Mouse (Mus musculus): ENCODE measurements around the gene Decr2. TPM values are rescaled to one million over a fixed set of nuclear protein-coding genes. Genes with fewer than 3 reads are reported as not detected.

Decr2 gene
- 33.5 and 34.9 TPM in 2 replicates for polyA plus RNA-seq (2015; fragmentation: Nextera tagmentation; extraction: Ambion mirVana)

DNA sequence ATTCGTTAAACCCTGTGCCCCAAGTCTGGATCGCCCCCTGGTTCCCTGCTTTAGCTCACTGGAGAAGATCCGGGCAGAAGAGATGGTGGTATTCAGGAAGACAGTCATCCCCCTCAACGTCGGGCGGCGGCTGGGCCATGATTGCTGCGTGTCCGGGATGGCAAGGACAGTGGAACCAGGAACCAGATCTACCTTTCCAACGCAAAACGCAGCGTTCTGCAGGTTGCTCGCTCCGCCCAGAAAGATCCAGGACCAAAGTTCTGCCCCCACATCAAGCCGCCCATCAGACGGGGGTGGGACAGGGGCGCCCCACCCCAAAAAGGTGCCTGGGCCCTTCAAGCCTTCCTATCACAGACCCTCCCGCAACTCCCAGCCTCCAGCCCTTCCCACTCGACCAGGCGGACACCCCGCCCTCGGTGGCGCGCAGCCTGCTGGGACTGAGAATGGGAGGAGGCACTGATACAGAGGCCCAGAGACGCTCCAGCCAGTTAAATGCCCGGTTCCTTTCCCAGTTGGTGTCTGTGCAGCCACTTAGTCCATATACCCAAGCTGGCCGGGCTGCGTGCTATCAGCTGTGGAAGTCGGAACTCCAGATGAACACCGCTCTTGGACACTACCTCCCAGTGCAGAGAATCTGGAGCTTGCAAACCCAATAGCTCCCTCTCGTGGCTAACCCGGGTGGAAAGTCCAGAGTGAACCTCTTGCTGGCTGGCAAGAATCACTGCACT lies at the start of gene Decr2:
TSS of gene Decr2 (minus strand) at position 433 of the 728 bp plus-strand sequence.
- Histone ChIP-seq H3K4me3 (peak within 1 kb of the TSS; percentile 60), H3K9me3 (no peaks in the 10 kb centered on the region), H3K4me2 (peak within 1 kb of the TSS; percentile 76), H3K27me3 (no peaks in the 10 kb centered on the region), H3K9ac (peak within 1 kb of the TSS; percentile 75), H3K36me3 (peaks cover 10% of the 10 kb centered on the region), H3K4me1 (replicated peaks) (peaks cover 20% of the 10 kb centered on the region), H3K27ac (peak within 1 kb of the TSS; percentile 84)
- ATAC-seq (ENCODE audit: low FRiP score): peak; percentile 87
- 2% methylated on average over 32 of the region's 32 CpGs for WGBS

DNA sequence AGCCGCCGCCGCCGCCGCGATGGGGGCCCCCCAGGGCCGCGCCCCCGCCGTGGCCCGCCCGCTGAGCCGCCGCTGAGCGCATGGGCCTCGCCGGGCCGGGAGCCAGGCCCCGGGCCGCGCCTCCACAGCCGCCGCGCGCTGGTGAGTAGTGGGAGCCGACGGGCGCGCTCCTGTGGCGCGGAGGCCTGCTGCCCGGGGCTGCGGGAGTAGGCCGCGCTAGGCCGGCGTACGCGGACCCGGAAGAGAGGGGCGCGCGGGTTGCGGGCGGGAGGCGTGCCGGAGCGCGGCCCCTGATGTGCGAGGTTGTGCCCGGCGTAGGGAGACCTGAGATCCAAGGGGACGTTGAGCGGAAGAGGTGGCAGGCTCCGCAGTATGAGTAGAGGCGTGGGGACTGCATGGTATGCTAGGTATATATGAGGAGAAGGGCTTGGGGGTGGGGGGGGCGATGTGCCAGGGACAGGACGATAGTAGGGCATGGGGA lies 48.8 kb upstream of the Decr2 start:
- Histone ChIP-seq H3K9me3 (no peaks in the 10 kb centered on the region), H3K9ac (peak overlapping the region; percentile 99), H3K27ac (peak overlapping the region; percentile 96), H3K36me3 (peaks cover 15% of the 10 kb centered on the region), H3K27me3 (no peaks in the 10 kb centered on the region), H3K4me1 (replicated peaks) (peaks cover 24% of the 10 kb centered on the region), H3K4me2 (peak overlapping the region; percentile 89), H3K4me3 (peak overlapping the region; percentile 95)
- under 1% methylated on average over 47 of the region's 58 CpGs for WGBS
- peak; percentile 79 for ATAC-seq (ENCODE audit: low FRiP score)

DNA sequence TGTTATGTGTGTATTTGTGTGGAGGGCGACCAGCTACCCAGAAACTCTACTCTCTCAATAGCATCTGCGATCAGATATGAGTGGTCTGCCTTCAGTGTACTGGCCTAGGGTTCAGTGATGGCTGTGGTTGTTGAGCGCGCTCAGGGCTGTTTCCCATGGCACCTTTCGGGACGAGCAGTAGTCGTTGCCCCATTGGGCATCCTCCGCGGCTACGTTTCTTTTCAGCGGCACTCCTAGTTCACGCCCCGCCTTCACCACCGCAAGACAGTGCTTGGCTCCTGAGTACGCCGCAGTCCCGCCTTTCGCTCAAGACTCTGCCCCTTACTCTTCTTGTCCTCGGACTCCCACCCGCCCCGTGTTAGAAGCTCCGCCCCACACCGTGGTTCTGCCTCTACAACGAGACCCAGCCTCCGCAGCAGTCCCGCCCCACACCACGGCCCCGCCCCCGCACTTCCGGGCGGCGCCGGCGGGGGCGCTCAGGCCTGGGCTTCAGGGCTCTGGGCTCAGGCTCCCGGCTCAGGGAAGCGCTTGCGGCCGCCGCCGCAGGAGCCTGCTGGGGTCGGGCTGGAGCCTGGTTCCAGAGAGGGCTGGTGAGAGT lies 48.2 kb upstream of the Decr2 start, which contains the start of gene Axin1:
TSS of gene Axin1 (plus strand) at position 450 of the 598 bp plus-strand sequence.
- H3K9ac ChIP-seq: peak within 1 kb of the TSS; percentile 99
- H3K9me3 ChIP-seq: no peaks in the 10 kb centered on the region
- no peaks in the 10 kb centered on the region for H3K27me3 ChIP-seq
- H3K4me2 ChIP-seq: peak within 1 kb of the TSS; percentile 89
- peak within 1 kb of the TSS; percentile 95 for H3K4me3 ChIP-seq
- H3K36me3 ChIP-seq: peaks cover 9% of the 10 kb centered on the region
- peak; percentile 97 for ATAC-seq (ENCODE audit: low FRiP score)
- peak within 1 kb of the TSS; percentile 96 for H3K27ac ChIP-seq
- under 1% methylated on average over 42 of the region's 42 CpGs for WGBS
- peaks cover 24% of the 10 kb centered on the region for H3K4me1 ChIP-seq (replicated peaks)

DNA sequence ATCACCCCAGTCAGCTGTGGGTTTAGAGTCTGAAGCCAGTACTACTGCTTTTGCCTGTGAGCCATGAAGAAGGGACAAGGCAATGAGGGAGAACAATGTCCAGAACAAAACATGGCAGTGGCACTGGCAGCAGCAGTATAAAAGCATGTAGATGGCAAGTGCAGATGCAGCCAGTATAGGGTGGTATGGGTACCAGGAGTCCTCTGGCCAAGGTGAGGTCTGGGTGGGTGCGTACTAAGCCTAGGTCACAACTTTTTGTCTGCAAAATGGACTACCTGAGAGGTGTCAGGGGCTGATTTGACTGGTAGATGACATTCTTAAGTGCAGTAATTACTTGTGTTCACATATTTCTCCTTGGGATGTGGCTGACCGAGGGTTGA lies 47.6 kb upstream of the Decr2 start:
- peak overlapping the region; percentile 96 for H3K27ac ChIP-seq
- no peaks in the 10 kb centered on the region for H3K27me3 ChIP-seq
- peaks cover 24% of the 10 kb centered on the region for H3K4me1 ChIP-seq (replicated peaks)
- H3K36me3 ChIP-seq: peaks cover 3% of the 10 kb centered on the region
- peak overlapping the region; percentile 89 for H3K4me2 ChIP-seq
- H3K9ac ChIP-seq: peak overlapping the region; percentile 99
- 88% methylated on average over 2 of the region's 2 CpGs for WGBS
- peak overlapping the region; percentile 95 for H3K4me3 ChIP-seq
- ATAC-seq (ENCODE audit: low FRiP score): no peak; the same call in 1 of the 2 replicates
- H3K9me3 ChIP-seq: no peaks in the 10 kb centered on the region

DNA sequence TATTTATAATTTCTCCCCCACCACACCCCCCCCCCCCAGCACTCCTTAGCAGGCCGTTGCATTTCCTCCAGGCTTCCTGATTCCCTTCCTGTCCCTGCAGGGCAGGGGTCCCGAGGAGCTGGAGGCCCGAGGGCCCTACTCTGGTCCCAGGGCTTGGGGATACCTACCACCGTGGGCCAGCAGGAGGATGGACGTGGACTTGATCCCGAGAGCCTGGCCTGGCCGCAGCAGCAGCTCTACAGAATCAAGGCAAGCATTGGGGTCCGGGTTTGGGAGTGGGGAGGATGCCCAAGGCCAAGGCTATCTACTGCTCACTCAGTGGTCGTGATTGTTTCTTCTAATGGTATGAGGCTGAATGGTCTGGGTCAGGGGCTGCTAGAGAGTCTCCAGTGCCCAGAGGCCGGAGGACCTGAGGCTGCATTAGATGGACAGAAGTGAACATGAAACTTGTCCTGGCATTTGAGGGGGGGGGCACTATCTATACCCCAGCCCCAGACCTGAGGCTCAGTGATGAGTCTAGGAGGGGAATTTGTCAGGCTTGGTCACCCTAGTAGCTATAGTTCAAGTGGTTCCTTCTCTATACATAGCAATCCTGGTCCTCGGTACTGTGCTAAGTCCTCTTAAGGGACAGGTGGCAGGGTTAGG lies 47.1 kb upstream of the Decr2 start:
- WGBS: 87% methylated on average over 11 of the region's 11 CpGs
- no peaks in the 10 kb centered on the region for H3K9me3 ChIP-seq
- H3K27ac ChIP-seq: no peak overlapping the region
- no peaks in the 10 kb centered on the region for H3K27me3 ChIP-seq
- no peak overlapping the region; the same call in 1 of the 2 replicates for H3K4me2 ChIP-seq
- H3K36me3 ChIP-seq: peaks cover 4% of the 10 kb centered on the region
- no peak overlapping the region for H3K4me3 ChIP-seq
- no peak overlapping the region for H3K9ac ChIP-seq
- H3K4me1 ChIP-seq (replicated peaks): peaks cover 24% of the 10 kb centered on the region
- ATAC-seq (ENCODE audit: low FRiP score): no peak

DNA sequence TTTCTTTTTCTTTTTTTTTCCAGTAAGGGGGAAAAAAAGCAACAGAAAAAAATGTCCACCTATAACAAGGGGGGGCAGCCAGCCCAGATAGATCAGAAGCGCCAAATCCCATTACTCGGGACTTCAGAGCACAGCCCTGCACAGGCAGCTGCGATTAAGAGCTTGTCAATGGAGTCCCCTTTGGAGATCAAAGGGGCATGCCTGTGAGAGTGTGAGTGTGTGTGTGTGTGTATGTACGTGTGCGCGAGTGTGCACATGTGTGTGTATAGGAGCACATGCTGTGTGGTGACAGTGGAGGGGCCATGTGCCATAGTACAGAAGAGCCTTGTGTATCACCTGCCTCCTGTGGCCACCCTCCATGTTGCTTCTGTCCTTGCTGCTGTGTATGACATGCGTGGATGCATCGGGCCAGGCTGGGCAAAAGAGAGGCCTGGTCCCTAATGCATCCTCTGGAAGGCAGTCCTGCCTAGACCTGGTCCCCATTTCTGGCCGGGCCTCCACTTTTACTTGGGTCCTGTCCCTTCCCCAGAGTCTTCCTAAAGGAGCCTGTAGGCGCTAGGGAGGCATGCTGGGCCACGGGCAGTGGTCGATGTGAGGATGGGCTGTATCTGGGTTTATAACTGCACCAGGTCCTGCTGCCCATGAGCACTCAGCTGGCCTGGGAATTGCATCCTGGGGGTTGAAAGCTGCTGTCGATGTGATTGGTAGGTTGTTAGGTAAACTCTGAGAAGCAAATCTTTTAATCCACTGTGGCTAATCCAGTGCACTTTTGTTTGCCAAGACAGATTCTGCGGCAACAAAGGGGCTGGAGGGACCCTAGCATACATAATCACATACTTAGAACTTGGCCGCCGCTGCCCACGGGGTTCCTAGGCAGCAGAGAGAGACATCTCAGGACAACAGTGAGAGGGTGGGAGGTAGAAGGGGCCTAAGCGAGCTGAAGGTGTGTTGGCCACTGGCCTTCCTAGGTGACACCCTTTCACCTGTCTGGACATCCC lies 42.0 kb upstream of the Decr2 start:
- WGBS: 88% methylated on average over 18 of the region's 18 CpGs
- Histone ChIP-seq H3K4me3 (no peak overlapping the region), H3K4me2 (no peak overlapping the region), H3K9ac (no peak overlapping the region), H3K9me3 (no peaks in the 10 kb centered on the region), H3K36me3 (peaks cover 53% of the 10 kb centered on the region), H3K27me3 (no peaks in the 10 kb centered on the region), H3K4me1 (replicated peaks) (peaks cover 6% of the 10 kb centered on the region; the same call in 1 of the 2 replicates), H3K27ac (no peak overlapping the region)
- no peak for ATAC-seq (ENCODE audit: low FRiP score)

DNA sequence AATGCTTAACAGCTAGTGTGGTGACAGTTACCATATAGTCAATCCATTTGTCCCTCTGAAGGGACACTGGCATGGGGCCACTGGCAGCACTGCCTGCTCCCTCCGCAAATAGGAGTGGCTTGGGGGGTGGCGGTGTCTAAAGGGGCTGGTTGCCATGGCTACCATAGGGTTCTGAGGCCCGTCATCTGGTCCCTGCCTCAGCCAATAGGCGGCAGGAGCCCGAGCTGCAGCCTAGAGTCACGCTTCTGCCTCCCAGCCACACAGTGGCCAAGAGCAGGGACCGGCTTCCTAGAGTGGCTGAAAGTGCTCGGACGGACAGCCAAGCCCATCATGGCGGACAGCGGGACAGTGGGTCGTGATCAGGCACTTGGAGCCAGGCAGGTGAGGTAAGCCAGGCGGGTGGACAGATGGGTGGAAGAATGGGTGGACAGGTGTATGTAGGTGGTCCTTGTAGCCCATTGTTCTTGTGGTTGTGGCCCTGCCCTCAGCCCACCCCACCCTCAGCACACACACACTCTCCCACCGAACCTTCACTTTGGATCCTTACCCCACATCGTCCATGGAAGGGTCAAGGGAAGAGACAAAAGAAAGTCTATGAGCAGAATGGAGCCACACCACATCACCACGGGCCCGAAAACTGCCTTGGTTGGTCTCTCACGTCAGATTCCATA lies 41.1 kb upstream of the Decr2 start:
- no peak overlapping the region for H3K9ac ChIP-seq
- WGBS: 76% methylated on average over 18 of the region's 18 CpGs
- H3K36me3 ChIP-seq: peaks cover 63% of the 10 kb centered on the region
- peaks cover 6% of the 10 kb centered on the region; the same call in 1 of the 2 replicates for H3K4me1 ChIP-seq (replicated peaks)
- no peaks in the 10 kb centered on the region for H3K27me3 ChIP-seq
- no peak overlapping the region for H3K4me2 ChIP-seq
- peak overlapping the region; percentile 2; the same call in 1 of the 2 replicates for H3K27ac ChIP-seq
- ATAC-seq (ENCODE audit: low FRiP score): no peak
- no peaks in the 10 kb centered on the region for H3K9me3 ChIP-seq
- H3K4me3 ChIP-seq: no peak overlapping the region

DNA sequence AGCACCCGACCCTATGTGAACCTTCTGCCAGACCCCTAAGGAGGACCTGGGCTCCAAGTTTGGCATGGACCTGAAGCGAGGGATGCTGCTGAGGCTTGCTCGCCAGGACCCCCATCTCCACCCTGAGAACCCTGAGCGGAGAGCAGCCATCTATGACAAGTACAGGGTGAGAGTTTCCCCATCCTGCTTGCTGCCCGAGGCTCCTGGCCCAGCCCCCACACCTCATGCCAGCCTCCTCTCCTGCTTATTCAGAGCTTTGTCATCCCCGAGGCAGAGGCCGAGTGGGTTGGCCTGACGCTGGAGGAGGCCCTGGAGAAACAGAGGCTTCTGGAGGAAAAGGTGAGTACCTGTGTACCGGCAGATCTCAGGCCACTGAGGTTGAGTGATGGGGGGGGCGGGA lies 35.1 kb upstream of the Decr2 start:
- no peak overlapping the region for H3K27ac ChIP-seq

DNA sequence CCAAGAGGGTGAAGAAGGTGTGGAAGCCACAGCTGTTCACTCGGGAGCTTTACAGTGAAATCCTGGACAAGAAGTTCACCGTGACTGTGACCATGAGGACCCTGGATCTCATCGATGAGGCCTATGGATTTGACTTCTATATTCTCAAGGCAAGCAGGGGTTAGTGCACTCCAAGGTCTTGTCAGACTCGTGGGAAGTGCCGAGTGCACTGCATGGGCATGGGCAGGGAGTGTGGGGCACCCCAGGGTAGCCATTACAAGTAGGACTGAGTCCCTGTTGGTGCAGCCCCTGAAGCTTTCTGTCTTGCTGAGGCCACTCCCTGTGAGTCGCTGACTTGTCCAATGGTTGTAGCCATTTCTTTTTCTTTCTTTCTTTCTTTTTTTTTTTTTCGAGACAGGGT lies 34.4 kb upstream of the Decr2 start:
- no peaks in the 10 kb centered on the region for H3K9me3 ChIP-seq
- no peak overlapping the region for H3K27ac ChIP-seq
- WGBS: 87% methylated on average over 7 of the region's 7 CpGs
- no peak for ATAC-seq (ENCODE audit: low FRiP score)
- H3K4me1 ChIP-seq (replicated peaks): peaks cover 30% of the 10 kb centered on the region
- peaks cover 45% of the 10 kb centered on the region for H3K36me3 ChIP-seq
- H3K4me3 ChIP-seq: peak overlapping the region; percentile 92
- peak overlapping the region; percentile 90; the same call in 1 of the 2 replicates for H3K9ac ChIP-seq
- peak overlapping the region; percentile 89 for H3K4me2 ChIP-seq
- H3K27me3 ChIP-seq: 0 out of 2 replicates have a peak, but pooled peaks cover 4% of the 10 kb centered on the region

More for the DNA sequence above, 35.1 kb upstream of the Decr2 start:
- ATAC-seq (ENCODE audit: low FRiP score): no peak
- WGBS: 93% methylated on average over 10 of the region's 10 CpGs
- Histone ChIP-seq H3K9ac (no peak overlapping the region), H3K27me3 (0 out of 2 replicates have a peak, but pooled peaks cover 4% of the 10 kb centered on the region), H3K4me1 (replicated peaks) (peaks cover 27% of the 10 kb centered on the region), H3K4me2 (no peak overlapping the region), H3K9me3 (no peaks in the 10 kb centered on the region), H3K36me3 (peaks cover 51% of the 10 kb centered on the region), H3K4me3 (no peak overlapping the region)

DNA sequence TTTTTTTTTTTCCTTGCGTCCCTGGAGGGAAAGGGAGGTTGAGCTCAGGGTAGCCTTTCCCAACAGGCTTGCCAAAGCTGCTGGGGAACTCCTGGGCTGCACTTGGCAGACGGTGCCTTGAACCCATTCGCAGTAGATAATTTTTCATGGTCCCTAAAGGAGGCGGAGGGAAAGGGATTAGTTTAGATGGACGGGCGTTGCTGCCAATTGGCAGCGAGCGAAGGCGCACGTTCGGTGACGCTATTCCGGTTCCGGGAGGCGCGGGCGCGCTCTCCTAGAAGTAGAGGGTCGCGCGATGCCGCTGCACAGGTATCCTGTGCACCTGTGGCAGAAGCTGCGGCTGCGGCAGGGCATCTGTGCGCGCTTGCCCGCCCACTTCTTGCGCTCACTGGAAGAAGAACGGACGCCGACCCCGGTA lies 33.1 kb upstream of the Decr2 start, which contains the start of gene Mrpl28:
TSS of gene Mrpl28 (plus strand) at position 234 of the 418 bp plus-strand sequence.
- H3K27me3 ChIP-seq: peaks cover 15% of the 10 kb centered on the region
- peak within 1 kb of the TSS; percentile 90 for H3K9ac ChIP-seq
- peaks cover 32% of the 10 kb centered on the region for H3K36me3 ChIP-seq
- peak within 1 kb of the TSS; percentile 48 for H3K27ac ChIP-seq
- peak; percentile 89 for ATAC-seq (ENCODE audit: low FRiP score)
- WGBS: under 1% methylated on average over 32 of the region's 32 CpGs
- peaks cover 30% of the 10 kb centered on the region for H3K4me1 ChIP-seq (replicated peaks)
- peak within 1 kb of the TSS; percentile 89 for H3K4me2 ChIP-seq
- H3K9me3 ChIP-seq: no peaks in the 10 kb centered on the region
- H3K4me3 ChIP-seq: peak within 1 kb of the TSS; percentile 92
